Mouse (Mus musculus) kidney, embryonic 16.5 days (tissue): Measurements from ENCODE around the gene Tbc1d2. TPM values are rescaled to one million over a fixed set of nuclear protein-coding genes. Genes with fewer than 3 reads are reported as not detected.
"Not testable (repeated sequence)": the region's sequence is repeated elsewhere in the genome, so short reads cannot be mapped to it uniquely, and the experiment has no call there.

ENCODE experiments used
- ATAC-seq: fragments of 200-750 bp; cut with Nextera tagmentation; 2 replicates; pipeline ENCODE4 v1.8.0; 2017; ENCODE audit warnings: moderate TSS enrichment; ENCODE audit not compliant: low FRiP score, low TSS enrichment
- H3K27ac ChIP-seq: fragments of 300-500 bp; sonication (generic); 2 replicates; pipeline ENCODE4 v1.5.1; 2014; ENCODE audit warnings: low read length
- H3K27me3 ChIP-seq: fragments of 300-500 bp; sonication (generic); 2 replicates; pipeline ENCODE4 v1.6.1; 2014; ENCODE audit warnings: low read length, control low read depth, mixed read lengths; ENCODE audit not compliant: insufficient read depth
- H3K36me3 ChIP-seq: fragments of 300-500 bp; sonication (generic); 2 replicates; pipeline ENCODE4 v1.6.1; 2014; ENCODE audit warnings: low read length, control low read depth, mixed read lengths; ENCODE audit not compliant: insufficient read depth
- H3K4me1 ChIP-seq: fragments of 300-500 bp; sonication (generic); 2 replicates; pipeline ENCODE4 v1.6.1; 2014; ENCODE audit warnings: low read length, control low read depth, mixed read lengths; ENCODE audit not compliant: insufficient read depth
- H3K4me2 ChIP-seq: fragments of 300-500 bp; sonication (generic); replicated peaks from 2 replicates; pipeline ENCODE4 v1.6.1; 2014; ENCODE audit warnings: low read depth, low read length
- H3K4me3 ChIP-seq: fragments of 300-500 bp; sonication (generic); 2 replicates; pipeline ENCODE4 v1.5.1; 2014; ENCODE audit warnings: mild to moderate bottlenecking, low read length
- H3K9ac ChIP-seq: fragments of 300-500 bp; sonication (generic); replicated peaks from 2 replicates; pipeline ENCODE4 v1.6.1; 2014; ENCODE audit warnings: low read length
- H3K9me3 ChIP-seq: fragments of 300-500 bp; sonication (generic); 2 replicates; pipeline ENCODE4 v1.6.1; 2016; ENCODE audit warnings: low read length, control low read depth
- WGBS: fragments of 180-500 bp; shearing (Covaris S2); extraction: QIAGEN DNeasy Blood & Tissue Kit; methylation state at CpG from one replicate; pipeline ENCODE4 v1.1.7; 2014; 5-methylcytosine and 5-hydroxymethylcytosine counted together
- polyA plus RNA-seq: library from polyadenylated mRNA; unstranded; fragments of >200 nt; fragmentation: Nextera tagmentation; extraction: Ambion mirVana; gene quantifications from 2 replicates; pipeline ENCODE4 v1.2.1, GENCODE M21; 2015

Gene Tbc1d2
- polyA plus RNA-seq, 1 experiment from 2014 or later: 3.7 TPM

- H3K36me3 ChIP-seq, ATAC-seq, H3K4me2 ChIP-seq, H3K4me1 ChIP-seq, H3K9ac ChIP-seq, H3K27ac ChIP-seq, H3K4me3 ChIP-seq, H3K27me3 ChIP-seq: not testable (repeated sequence)
- H3K9me3 ChIP-seq: peaks cover 11% of the 10 kb centered on the region; the same call in 1 of the 2 replicates
- 91% methylated on average over 15 of the region's 15 CpGs for WGBS
These were observed 69.2 kb downstream of the Tbc1d2 start for GRCm38 (mm10) chr4:46580799-46581243.

GRCm38 (mm10) chr4:46578796-46579346, 71.1 kb downstream of the Tbc1d2 start:
- not testable (repeated sequence) for H3K27ac ChIP-seq, H3K27me3 ChIP-seq, ATAC-seq, H3K4me2 ChIP-seq, H3K9ac ChIP-seq, H3K4me1 ChIP-seq, H3K36me3 ChIP-seq, H3K4me3 ChIP-seq
- peaks cover 11% of the 10 kb centered on the region; the same call in 1 of the 2 replicates for H3K9me3 ChIP-seq
- WGBS: 89% methylated on average over 8 of the region's 8 CpGs

GRCm38 (mm10) chr4:46578228-46578627, 71.8 kb downstream of the Tbc1d2 start:
- Histone ChIP-seq H3K36me3 (no peaks in the 10 kb centered on the region), H3K9me3 (peaks cover 11% of the 10 kb centered on the region; the same call in 1 of the 2 replicates), H3K4me3 (no peak overlapping the region), H3K4me2 (no peak overlapping the region), H3K27me3 (no peaks in the 10 kb centered on the region), H3K9ac (no peak overlapping the region), H3K4me1 (peaks cover 5% of the 10 kb centered on the region; the same call in 1 of the 2 replicates), H3K27ac (no peak overlapping the region)
- 63% methylated on average over 1 of the region's 1 CpGs for WGBS
- ATAC-seq: no peak

- H3K36me3 ChIP-seq, H3K27me3 ChIP-seq, H3K4me1 ChIP-seq, H3K9me3 ChIP-seq, ATAC-seq, H3K9ac ChIP-seq, H3K27ac ChIP-seq, H3K4me3 ChIP-seq, H3K4me2 ChIP-seq: not testable (repeated sequence)
- 88% methylated on average over 6 of the region's 10 CpGs for WGBS
These were observed 74.3 kb downstream of the Tbc1d2 start for GRCm38 (mm10) chr4:46575509-46576284.

GRCm38 (mm10) chr4:46574841-46575240, 75.2 kb downstream of the Tbc1d2 start:
- H3K9me3 ChIP-seq: peaks cover 4% of the 10 kb centered on the region; the same call in 1 of the 2 replicates
- H3K27me3 ChIP-seq: no peaks in the 10 kb centered on the region
- H3K4me3 ChIP-seq: no peak overlapping the region
- no peak overlapping the region for H3K4me2 ChIP-seq
- H3K4me1 ChIP-seq: peaks cover 5% of the 10 kb centered on the region; the same call in 1 of the 2 replicates
- no peak for ATAC-seq
- H3K36me3 ChIP-seq: no peaks in the 10 kb centered on the region
- no peak overlapping the region for H3K9ac ChIP-seq
- H3K27ac ChIP-seq: no peak overlapping the region
- WGBS: 66% methylated on average over 10 of the region's 12 CpGs

- no peaks in the 10 kb centered on the region for H3K36me3 ChIP-seq
- no peak for ATAC-seq
- no peak overlapping the region for H3K27ac ChIP-seq
- H3K9ac ChIP-seq: no peak overlapping the region
- no peak overlapping the region for H3K4me2 ChIP-seq
- no peak overlapping the region for H3K4me3 ChIP-seq
- 37% methylated on average over 9 of the region's 9 CpGs for WGBS
- no peaks in the 10 kb centered on the region for H3K27me3 ChIP-seq
- H3K4me1 ChIP-seq: peaks cover 5% of the 10 kb centered on the region; the same call in 1 of the 2 replicates
- H3K9me3 ChIP-seq: peaks cover 4% of the 10 kb centered on the region; the same call in 1 of the 2 replicates
These were observed 75.8 kb downstream of the Tbc1d2 start for GRCm38 (mm10) chr4:46574024-46574753.

GRCm38 (mm10) chr4:46572616-46573015, 77.4 kb downstream of the Tbc1d2 start:
- Histone ChIP-seq H3K27ac (no peak overlapping the region), H3K9me3 (peaks cover 4% of the 10 kb centered on the region; the same call in 1 of the 2 replicates), H3K4me3 (no peak overlapping the region), H3K4me1 (peaks cover 5% of the 10 kb centered on the region; the same call in 1 of the 2 replicates), H3K9ac (no peak overlapping the region), H3K4me2 (no peak overlapping the region), H3K27me3 (no peaks in the 10 kb centered on the region), H3K36me3 (no peaks in the 10 kb centered on the region)
- 71% methylated on average over 4 of the region's 4 CpGs for WGBS
- no peak for ATAC-seq

- 90% methylated on average over 9 of the region's 9 CpGs for WGBS
These were observed 78.3 kb downstream of the Tbc1d2 start for GRCm38 (mm10) chr4:46571744-46572143.

GRCm38 (mm10) chr4:46569671-46570070, 80.3 kb downstream of the Tbc1d2 start:
- H3K9me3 ChIP-seq: peaks cover 4% of the 10 kb centered on the region; the same call in 1 of the 2 replicates
- 41% methylated on average over 5 of the region's 5 CpGs for WGBS
- H3K36me3 ChIP-seq: no peaks in the 10 kb centered on the region
- no peak overlapping the region for H3K27ac ChIP-seq
- no peak overlapping the region for H3K4me3 ChIP-seq
- H3K4me1 ChIP-seq: peaks cover 2% of the 10 kb centered on the region; the same call in 1 of the 2 replicates
- H3K4me2 ChIP-seq: no peak overlapping the region
- H3K27me3 ChIP-seq: no peaks in the 10 kb centered on the region
- no peak for ATAC-seq
- H3K9ac ChIP-seq: no peak overlapping the region

More at GRCm38 (mm10) chr4:46571744-46572143, 78.3 kb downstream of the Tbc1d2 start:
- H3K9ac ChIP-seq: no peak overlapping the region
- H3K4me3 ChIP-seq: no peak overlapping the region
- peaks cover 4% of the 10 kb centered on the region; the same call in 1 of the 2 replicates for H3K9me3 ChIP-seq
- no peaks in the 10 kb centered on the region for H3K36me3 ChIP-seq
- peaks cover 5% of the 10 kb centered on the region; the same call in 1 of the 2 replicates for H3K4me1 ChIP-seq
- H3K27me3 ChIP-seq: no peaks in the 10 kb centered on the region
- ATAC-seq: no peak
- H3K4me2 ChIP-seq: no peak overlapping the region
- H3K27ac ChIP-seq: no peak overlapping the region
